Mouse (Mus musculus): ENCODE measurements at regions not wholly inside any gene's neighbourhood (a gene's known extent, or its start where the extent isn't known, plus 50 kb on each side); places are given as distances from the start of the nearest gene placed in this dataset.

- ATAC-seq (replicated peaks; ENCODE audit: insufficient number of reproducible peaks, low FRiP score, low TSS enrichment, low read depth) (no peak), DNase-seq (ENCODE audit: low spot score) (no peak)
- H3K4me2 ChIP-seq (ENCODE audit: low read depth, low read length) = no peak overlapping the region
- no peak overlapping the region for H3K27ac ChIP-seq (replicated peaks; ENCODE audit: low read depth, low read length)
- WGBS = 51% methylated on average over 4 of the region's 4 CpGs
- no peaks in the 10 kb centered on the region for H3K27me3 ChIP-seq (ENCODE audit: control insufficient read depth, insufficient read depth, low read length)
- H3K9me3 ChIP-seq (replicated peaks; ENCODE audit: control insufficient read depth, low read length) = no peaks in the 10 kb centered on the region
- no peaks in the 10 kb centered on the region for H3K36me3 ChIP-seq (replicated peaks; ENCODE audit: control insufficient read depth, insufficient read depth, low read depth, low read length)
- H3K4me1 ChIP-seq (ENCODE audit: control insufficient read depth, insufficient read depth, low read length) = no peaks in the 10 kb centered on the region
- H3K4me3 ChIP-seq (ENCODE audit: low read depth, low read length) = no peak overlapping the region
- H3K9ac ChIP-seq (replicated peaks; ENCODE audit: low read length) = no peak overlapping the region
Measured at GRCm38 (mm10) chr4:125928196-125928595, 96.2 kb upstream of the Csf3r start.

- Histone ChIP-seq H3K9ac (replicated peaks; ENCODE audit: low read length) (no peak overlapping the region), H3K9me3 (replicated peaks; ENCODE audit: control insufficient read depth, low read length) (no peaks in the 10 kb centered on the region), H3K4me3 (ENCODE audit: low read depth, low read length) (no peak overlapping the region), H3K36me3 (replicated peaks; ENCODE audit: control insufficient read depth, insufficient read depth, low read depth, low read length) (no peaks in the 10 kb centered on the region), H3K4me2 (ENCODE audit: low read depth, low read length) (no peak overlapping the region), H3K4me1 (ENCODE audit: control insufficient read depth, insufficient read depth, low read length) (no peaks in the 10 kb centered on the region), H3K27me3 (ENCODE audit: control insufficient read depth, insufficient read depth, low read length) (no peaks in the 10 kb centered on the region), H3K27ac (replicated peaks; ENCODE audit: low read depth, low read length) (no peak overlapping the region)
- DNase-seq (ENCODE audit: low spot score) (no peak), ATAC-seq (replicated peaks; ENCODE audit: insufficient number of reproducible peaks, low FRiP score, low TSS enrichment, low read depth) (no peak)
- WGBS = 65% methylated on average over 17 of the region's 17 CpGs
Measured at GRCm38 (mm10) chr4:125929122-125929772, 95.1 kb upstream of the Csf3r start.

GRCm38 (mm10) chr4:125930764-125931163 lies 93.6 kb upstream of the Csf3r start:
- Histone ChIP-seq H3K4me1 (ENCODE audit: control insufficient read depth, insufficient read depth, low read length) (no peaks in the 10 kb centered on the region), H3K4me2 (ENCODE audit: low read depth, low read length) (no peak overlapping the region), H3K9me3 (replicated peaks; ENCODE audit: control insufficient read depth, low read length) (no peaks in the 10 kb centered on the region), H3K36me3 (replicated peaks; ENCODE audit: control insufficient read depth, insufficient read depth, low read depth, low read length) (no peaks in the 10 kb centered on the region), H3K9ac (replicated peaks; ENCODE audit: low read length) (no peak overlapping the region), H3K4me3 (ENCODE audit: low read depth, low read length) (no peak overlapping the region), H3K27ac (replicated peaks; ENCODE audit: low read depth, low read length) (no peak overlapping the region), H3K27me3 (ENCODE audit: control insufficient read depth, insufficient read depth, low read length) (no peaks in the 10 kb centered on the region)
- ATAC-seq (replicated peaks; ENCODE audit: insufficient number of reproducible peaks, low FRiP score, low TSS enrichment, low read depth) (no peak), DNase-seq (ENCODE audit: low spot score) (no peak)
- WGBS = 54% methylated on average over 10 of the region's 10 CpGs

GRCm38 (mm10) chr4:125931321-125931720 lies 93.0 kb upstream of the Csf3r start:
- Histone ChIP-seq H3K4me3 (ENCODE audit: low read depth, low read length) (no peak overlapping the region), H3K4me1 (ENCODE audit: control insufficient read depth, insufficient read depth, low read length) (no peaks in the 10 kb centered on the region), H3K9me3 (replicated peaks; ENCODE audit: control insufficient read depth, low read length) (no peaks in the 10 kb centered on the region), H3K27me3 (ENCODE audit: control insufficient read depth, insufficient read depth, low read length) (no peaks in the 10 kb centered on the region), H3K27ac (replicated peaks; ENCODE audit: low read depth, low read length) (no peak overlapping the region), H3K36me3 (replicated peaks; ENCODE audit: control insufficient read depth, insufficient read depth, low read depth, low read length) (no peaks in the 10 kb centered on the region), H3K4me2 (ENCODE audit: low read depth, low read length) (no peak overlapping the region), H3K9ac (replicated peaks; ENCODE audit: low read length) (no peak overlapping the region)
- DNase-seq (ENCODE audit: low spot score) (no peak), ATAC-seq (replicated peaks; ENCODE audit: insufficient number of reproducible peaks, low FRiP score, low TSS enrichment, low read depth) (no peak)
- WGBS = 60% methylated on average over 6 of the region's 6 CpGs

- WGBS = 62% methylated on average over 22 of the region's 22 CpGs
- DNase-seq (ENCODE audit: low spot score) (no peak), ATAC-seq (replicated peaks; ENCODE audit: insufficient number of reproducible peaks, low FRiP score, low TSS enrichment, low read depth) (no peak)
- H3K4me1 ChIP-seq (ENCODE audit: control insufficient read depth, insufficient read depth, low read length) = no peaks in the 10 kb centered on the region
- no peak overlapping the region for H3K4me2 ChIP-seq (ENCODE audit: low read depth, low read length)
- no peaks in the 10 kb centered on the region for H3K36me3 ChIP-seq (replicated peaks; ENCODE audit: control insufficient read depth, insufficient read depth, low read depth, low read length)
- H3K9ac ChIP-seq (replicated peaks; ENCODE audit: low read length) = no peak overlapping the region
- H3K9me3 ChIP-seq (replicated peaks; ENCODE audit: control insufficient read depth, low read length) = no peaks in the 10 kb centered on the region
- H3K27me3 ChIP-seq (ENCODE audit: control insufficient read depth, insufficient read depth, low read length) = no peaks in the 10 kb centered on the region
- H3K27ac ChIP-seq (replicated peaks; ENCODE audit: low read depth, low read length) = 0 out of 2 replicates have a peak overlapping the region, but pooled peaks have one; percentile 28
- H3K4me3 ChIP-seq (ENCODE audit: low read depth, low read length) = no peak overlapping the region
Measured at GRCm38 (mm10) chr4:125932036-125932756, 92.2 kb upstream of the Csf3r start.

GRCm38 (mm10) chr4:125936357-125936756 lies 88.0 kb upstream of the Csf3r start:
- H3K36me3 ChIP-seq (replicated peaks; ENCODE audit: control insufficient read depth, insufficient read depth, low read depth, low read length) = no peaks in the 10 kb centered on the region
- no peak overlapping the region for H3K4me3 ChIP-seq (ENCODE audit: low read depth, low read length)
- no peaks in the 10 kb centered on the region for H3K9me3 ChIP-seq (replicated peaks; ENCODE audit: control insufficient read depth, low read length)
- 60% methylated on average over 7 of the region's 7 CpGs for WGBS
- no peak for DNase-seq (ENCODE audit: low spot score)
- H3K27me3 ChIP-seq (ENCODE audit: control insufficient read depth, insufficient read depth, low read length) = no peaks in the 10 kb centered on the region
- no peak overlapping the region for H3K4me2 ChIP-seq (ENCODE audit: low read depth, low read length)
- ATAC-seq (replicated peaks; ENCODE audit: insufficient number of reproducible peaks, low FRiP score, low TSS enrichment, low read depth) = no peak
- H3K4me1 ChIP-seq (ENCODE audit: control insufficient read depth, insufficient read depth, low read length) = no peaks in the 10 kb centered on the region
- no peak overlapping the region for H3K27ac ChIP-seq (replicated peaks; ENCODE audit: low read depth, low read length)
- no peak overlapping the region for H3K9ac ChIP-seq (replicated peaks; ENCODE audit: low read length)

- Histone ChIP-seq H3K4me2 (ENCODE audit: low read depth, low read length) (no peak overlapping the region), H3K9me3 (replicated peaks; ENCODE audit: control insufficient read depth, low read length) (no peaks in the 10 kb centered on the region), H3K4me3 (ENCODE audit: low read depth, low read length) (no peak overlapping the region), H3K36me3 (replicated peaks; ENCODE audit: control insufficient read depth, insufficient read depth, low read depth, low read length) (no peaks in the 10 kb centered on the region), H3K9ac (replicated peaks; ENCODE audit: low read length) (no peak overlapping the region), H3K27me3 (ENCODE audit: control insufficient read depth, insufficient read depth, low read length) (no peaks in the 10 kb centered on the region), H3K4me1 (ENCODE audit: control insufficient read depth, insufficient read depth, low read length) (no peaks in the 10 kb centered on the region), H3K27ac (replicated peaks; ENCODE audit: low read depth, low read length) (no peak overlapping the region)
- WGBS = 41% methylated on average over 6 of the region's 6 CpGs
- no peak for DNase-seq (ENCODE audit: low spot score)
- no peak for ATAC-seq (replicated peaks; ENCODE audit: insufficient number of reproducible peaks, low FRiP score, low TSS enrichment, low read depth)
Measured at GRCm38 (mm10) chr4:125938186-125938585, 86.2 kb upstream of the Csf3r start.

GRCm38 (mm10) chr4:125941266-125941665 lies 83.1 kb upstream of the Csf3r start:
- Histone ChIP-seq H3K9ac (replicated peaks; ENCODE audit: low read length) (no peak overlapping the region), H3K36me3 (replicated peaks; ENCODE audit: control insufficient read depth, insufficient read depth, low read depth, low read length) (no peaks in the 10 kb centered on the region), H3K4me3 (ENCODE audit: low read depth, low read length) (no peak overlapping the region), H3K9me3 (replicated peaks; ENCODE audit: control insufficient read depth, low read length) (no peaks in the 10 kb centered on the region), H3K4me1 (ENCODE audit: control insufficient read depth, insufficient read depth, low read length) (no peaks in the 10 kb centered on the region), H3K27ac (replicated peaks; ENCODE audit: low read depth, low read length) (no peak overlapping the region), H3K27me3 (ENCODE audit: control insufficient read depth, insufficient read depth, low read length) (no peaks in the 10 kb centered on the region), H3K4me2 (ENCODE audit: low read depth, low read length) (no peak overlapping the region)
- no peak for ATAC-seq (replicated peaks; ENCODE audit: insufficient number of reproducible peaks, low FRiP score, low TSS enrichment, low read depth)
- no peak for DNase-seq (ENCODE audit: low spot score)
- WGBS = 52% methylated on average over 5 of the region's 5 CpGs

All from embryonic facial prominence, embryonic 11.5 days (tissue).